Mouse (Mus musculus) E14TG2a.4 (cell line): Measurements from ENCODE around the gene Rhod.

ENCODE experiments used
- H3K27me3 ChIP-seq: 2 replicates; pipeline ENCODE4 v1.6.1; 2014; ENCODE audit warnings: low read length, control low read depth; ENCODE audit not compliant: insufficient read depth
- H3K36me3 ChIP-seq: 2 replicates; pipeline ENCODE4 v1.6.1; 2014; ENCODE audit warnings: low read length, control low read depth; ENCODE audit not compliant: insufficient read depth
- H3K4me1 ChIP-seq: replicated peaks from 2 replicates; pipeline ENCODE4 v1.6.1; 2014; ENCODE audit warnings: low read depth, low read length, control low read depth
- H3K4me3 ChIP-seq: replicated peaks from 2 replicates; pipeline ENCODE4 v1.5.1; 2014; ENCODE audit warnings: mild to moderate bottlenecking, low read length
- H3K9me3 ChIP-seq: 2 replicates; pipeline ENCODE4 v1.6.1; 2014; ENCODE audit warnings: low read length, control low read depth
- CTCF ChIP-seq: conservative IDR thresholded peaks from 2 replicates; pipeline ENCODE4 v1.5.1; 2014; ENCODE audit warnings: low read length
- NANOG ChIP-seq: IDR thresholded peaks from 2 replicates; pipeline ENCODE4 v1.6.1; 2014; ENCODE audit warnings: borderline replicate concordance, low read length, mixed read lengths
- POU5F1 ChIP-seq: IDR thresholded peaks from 2 replicates; pipeline ENCODE4 v1.6.1; 2014; ENCODE audit warnings: low read length, borderline replicate concordance

Gene Rhod

GRCm38 (mm10) chr19:4439161-4439801, at the start of gene Rhod:
TSS of gene Rhod (minus strand) at chr19:4439432.
- Histone ChIP-seq H3K9me3 (peaks cover 7% of the 10 kb centered on the region), H3K36me3 (peaks cover 8% of the 10 kb centered on the region), H3K27me3 (peaks cover 35% of the 10 kb centered on the region), H3K4me1 (peaks cover 42% of the 10 kb centered on the region), H3K4me3 (peak within 1 kb of the TSS; percentile 87)
- TF ChIP-seq POU5F1 (no peak), CTCF (no peak), NANOG (no peak)

GRCm38 (mm10) chr19:4487877-4488276, 48.6 kb upstream of the Rhod start:
- no peaks in the 10 kb centered on the region for H3K36me3 ChIP-seq
- peaks cover 5% of the 10 kb centered on the region for H3K4me1 ChIP-seq
- H3K9me3 ChIP-seq: no peaks in the 10 kb centered on the region
- peaks cover 3% of the 10 kb centered on the region; the same call in 1 of the 2 replicates for H3K27me3 ChIP-seq
- no peak overlapping the region for H3K4me3 ChIP-seq
- TF ChIP-seq POU5F1: no peak
- no peak for TF ChIP-seq CTCF
- TF ChIP-seq NANOG: no peak

- no peaks in the 10 kb centered on the region for H3K36me3 ChIP-seq
- peaks cover 5% of the 10 kb centered on the region; the same call in 1 of the 2 replicates for H3K4me1 ChIP-seq
- peaks cover 11% of the 10 kb centered on the region for H3K27me3 ChIP-seq
- H3K9me3 ChIP-seq: no peaks in the 10 kb centered on the region
- no peak overlapping the region for H3K4me3 ChIP-seq
- no peak for TF ChIP-seq NANOG
- TF ChIP-seq POU5F1: no peak
- no peak for TF ChIP-seq CTCF
Measured at GRCm38 (mm10) chr19:4485006-4485405, 45.8 kb upstream of the Rhod start.

GRCm38 (mm10) chr19:4482111-4482859, 43.1 kb upstream of the Rhod start:
- Histone ChIP-seq H3K9me3 (no peaks in the 10 kb centered on the region), H3K36me3 (no peaks in the 10 kb centered on the region), H3K27me3 (peaks cover 23% of the 10 kb centered on the region), H3K4me1 (peaks cover 11% of the 10 kb centered on the region), H3K4me3 (no peak overlapping the region)
- TF ChIP-seq NANOG: no peak
- no peak for TF ChIP-seq POU5F1
- no peak for TF ChIP-seq CTCF

GRCm38 (mm10) chr19:4481326-4481725, 42.1 kb upstream of the Rhod start:
- H3K4me1 ChIP-seq: peaks cover 14% of the 10 kb centered on the region
- H3K9me3 ChIP-seq: no peaks in the 10 kb centered on the region
- H3K36me3 ChIP-seq: no peaks in the 10 kb centered on the region
- no peak overlapping the region for H3K4me3 ChIP-seq
- TF ChIP-seq CTCF (no peak), POU5F1 (no peak), NANOG (no peak)
- H3K27me3 ChIP-seq: peaks cover 32% of the 10 kb centered on the region

- Histone ChIP-seq H3K4me3 (no peak overlapping the region), H3K27me3 (peaks cover 45% of the 10 kb centered on the region), H3K36me3 (no peaks in the 10 kb centered on the region), H3K9me3 (no peaks in the 10 kb centered on the region), H3K4me1 (peaks cover 13% of the 10 kb centered on the region)
- no peak for TF ChIP-seq NANOG
- no peak for TF ChIP-seq POU5F1
- TF ChIP-seq CTCF: no peak
Measured at GRCm38 (mm10) chr19:4480041-4480440, 40.8 kb upstream of the Rhod start.

- 0 out of 2 replicates have a peak overlapping the region, but pooled peaks have one; percentile 13 for H3K4me3 ChIP-seq
- H3K4me1 ChIP-seq: peaks cover 13% of the 10 kb centered on the region
- TF ChIP-seq NANOG (no peak), CTCF (peak; percentile 62)
- H3K27me3 ChIP-seq: peaks cover 61% of the 10 kb centered on the region
- no peaks in the 10 kb centered on the region for H3K36me3 ChIP-seq
- no peaks in the 10 kb centered on the region for H3K9me3 ChIP-seq
Measured at GRCm38 (mm10) chr19:4478190-4478516, 38.9 kb upstream of the Rhod start.

GRCm38 (mm10) chr19:4477345-4478189, 38.3 kb upstream of the Rhod start, which contains the start of gene Syt12:
TSS of gene Syt12 (minus strand) at chr19:4477447.
- TF ChIP-seq POU5F1 (no peak), CTCF (no peak), NANOG (no peak)
- peaks cover 59% of the 10 kb centered on the region for H3K27me3 ChIP-seq
- H3K9me3 ChIP-seq: no peaks in the 10 kb centered on the region
- H3K4me3 ChIP-seq: peak within 1 kb of the TSS; percentile 84
- no peaks in the 10 kb centered on the region for H3K36me3 ChIP-seq
- H3K4me1 ChIP-seq: peaks cover 13% of the 10 kb centered on the region
